Mouse (Mus musculus) gastrocnemius, postnatal 36 days (tissue): Measurements from ENCODE around the gene Nova1. TPM values are rescaled to one million over a fixed set of nuclear protein-coding genes. Genes with fewer than 3 reads are reported as not detected.

Experiments used
- DNase-seq, 2 experiments: peaks; one replicate each; pipeline ENCODE4 v3.0.0; 2022
- intact Hi-C: fragments of 180-260 bp; cut with DNase I; formaldehyde crosslinking; loops from one replicate; pipeline ENCODE4 v1.15.1; 2025
- total RNA-seq, 2 experiments: library from RNA; stranded (reverse); gene quantifications; 2 replicates each; pipeline ENCODE4 v1.2.3; 2021

Nova1 gene
- total RNA-seq, 2 experiments from 2014 or later = 3.9 to 4.7 TPM

DNA sequence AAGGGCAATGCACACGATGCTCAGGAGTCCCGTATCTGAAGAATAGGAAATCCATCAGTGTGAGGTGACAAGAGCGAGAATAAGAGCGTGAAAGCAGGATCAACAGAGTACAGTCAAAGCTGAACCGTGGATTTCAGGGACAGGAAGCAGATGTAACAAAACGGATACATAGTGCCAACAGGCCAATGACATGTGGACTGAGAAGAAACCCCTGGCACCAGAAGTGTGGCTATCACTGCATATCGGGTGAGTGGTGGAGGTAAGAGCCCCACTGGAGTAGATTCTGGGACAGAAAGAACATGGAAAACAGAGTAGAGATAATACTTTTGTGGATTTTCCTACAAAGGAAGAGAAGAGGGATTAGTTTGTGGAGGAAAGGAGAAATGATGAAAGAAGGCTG is 109.3 kb downstream of the Nova1 start:
- DNase-seq = no peak
- intact Hi-C loops = no loop called here

DNA sequence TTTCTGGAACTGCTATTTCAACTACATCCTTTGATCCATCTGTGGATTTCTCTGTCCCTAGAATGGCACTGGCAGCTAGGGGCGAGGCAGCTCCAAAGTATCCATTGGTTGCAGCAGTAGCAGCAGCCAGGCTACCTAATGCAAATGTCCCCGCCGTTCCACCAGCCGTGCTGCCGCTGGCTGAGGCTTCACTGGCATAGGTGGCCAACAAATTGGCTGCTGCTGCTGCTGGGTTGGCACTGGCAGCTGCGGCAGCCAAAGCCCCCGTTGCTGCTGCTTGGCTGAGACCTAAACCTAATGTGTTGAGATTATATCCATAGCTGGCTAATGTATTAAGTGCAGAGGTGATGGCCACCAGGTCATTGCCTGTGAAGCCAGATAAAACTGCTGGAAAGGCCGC is 118.5 kb downstream of the Nova1 start:
- DNase-seq = no peak
- intact Hi-C loops = no loop called here

DNA sequence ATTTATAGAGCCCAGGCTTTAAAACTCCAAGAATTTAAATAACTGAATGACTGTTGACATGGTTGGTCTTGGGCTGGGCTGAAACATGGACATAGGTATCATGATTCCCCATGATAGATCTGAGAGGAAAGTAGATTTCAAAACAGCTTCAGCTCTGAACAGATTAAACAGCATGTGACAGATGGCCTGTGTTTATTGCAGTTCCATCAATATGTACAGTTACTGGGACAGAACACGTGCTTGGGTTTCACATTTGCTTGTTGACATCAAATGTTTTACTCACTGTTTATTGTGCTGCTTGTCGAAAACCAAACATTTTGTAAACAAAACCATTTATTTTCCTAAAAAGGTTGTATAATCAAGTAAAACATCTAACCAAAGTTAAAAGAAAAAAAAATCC is 142.4 kb downstream of the Nova1 start:
- no peak for DNase-seq
- intact Hi-C loops = no loop called here

DNA sequence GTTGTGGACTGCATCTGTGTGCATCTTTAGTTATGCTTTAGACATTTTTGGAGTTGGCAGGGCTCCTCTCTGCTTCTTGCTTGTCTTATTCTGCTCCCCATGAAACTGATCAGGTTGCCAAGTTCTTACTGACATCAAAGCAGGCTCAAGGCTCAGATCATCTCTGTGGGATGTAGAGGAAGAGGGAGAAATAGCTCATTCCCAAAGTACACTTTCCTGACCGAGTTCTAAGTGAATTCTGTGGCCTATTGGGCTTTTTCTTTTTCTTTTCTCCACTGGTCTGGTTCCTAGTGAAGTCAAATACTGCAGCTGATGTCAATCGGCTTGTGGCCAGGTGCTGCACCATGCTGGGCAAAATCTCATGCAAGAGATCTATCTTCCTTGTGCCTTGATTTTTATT is 152.0 kb downstream of the Nova1 start:
- DNase-seq = no peak
- intact Hi-C loops = no loop called here

DNA sequence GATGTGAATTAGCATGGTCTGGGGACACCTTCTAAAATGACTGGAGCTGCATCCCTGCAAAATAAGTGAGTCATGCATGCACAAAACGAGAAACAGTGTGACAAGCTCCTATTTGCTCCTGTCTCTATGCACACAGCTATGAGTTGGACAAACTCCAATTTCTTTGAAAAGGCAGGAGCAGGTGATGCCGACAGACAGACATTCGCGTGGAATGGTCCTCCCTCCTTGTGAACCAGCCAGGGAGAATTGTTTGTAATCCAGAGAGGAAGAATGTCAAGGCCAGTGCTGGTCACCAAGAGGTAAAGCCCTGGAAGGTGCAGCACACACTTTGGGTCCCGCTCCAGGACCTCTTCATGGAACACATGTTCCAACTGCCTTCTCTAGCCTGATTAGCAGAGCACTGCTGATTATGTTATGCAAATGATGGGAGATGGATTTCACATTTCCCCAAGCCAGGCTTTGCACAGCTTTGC is 172.6 kb downstream of the Nova1 start:
- DNase-seq = no peak

GRCm38 (mm10) chr12:46645365-46645962 is 173.3 kb downstream of the Nova1 start:
- no peak for DNase-seq
- intact Hi-C loops = no loop called here

More for the DNA sequence above, 172.6 kb downstream of the Nova1 start:
- intact Hi-C loops = no loop called here
